Mouse (Mus musculus) yolk sac, embryonic 10.5 days (tissue): Measurements from ENCODE around the gene Gm6096.
"Not testable (repeated sequence)": the region's sequence is repeated elsewhere in the genome, so short reads cannot be mapped to it uniquely, and the experiment has no call there.

Experiments used
- DNase-seq: peaks from one replicate; pipeline ENCODE4 v3.0.0-alpha.2; 2017; ENCODE audit warnings: low spot score

Gm6096 gene

GRCm38 (mm10) chr7:34250738-34251137, at the start of gene Gm6096:
Gm6096 (plus strand) TSS chr7:34251038.
- DNase-seq = no peak

- not testable (repeated sequence) for DNase-seq
These were observed 48.7 kb upstream of the Gm6096 start for GRCm38 (mm10) chr7:34202147-34202546.

GRCm38 (mm10) chr7:34206331-34206730, 44.5 kb upstream of the Gm6096 start:
- DNase-seq = no peak

GRCm38 (mm10) chr7:34208027-34208745, 42.7 kb upstream of the Gm6096 start:
- no peak for DNase-seq

GRCm38 (mm10) chr7:34213281-34213680, 37.6 kb upstream of the Gm6096 start:
- no peak for DNase-seq

- DNase-seq = no peak
These were observed 36.2 kb upstream of the Gm6096 start for GRCm38 (mm10) chr7:34214644-34215043.

GRCm38 (mm10) chr7:34215481-34215880, 35.4 kb upstream of the Gm6096 start:
- DNase-seq = peak; percentile 60

- DNase-seq = no peak
These were observed 34.4 kb upstream of the Gm6096 start for GRCm38 (mm10) chr7:34216474-34216873.

- no peak for DNase-seq
These were observed 32.3 kb upstream of the Gm6096 start for GRCm38 (mm10) chr7:34218496-34218895.

GRCm38 (mm10) chr7:34221594-34222250, 29.1 kb upstream of the Gm6096 start:
- no peak for DNase-seq

GRCm38 (mm10) chr7:34222340-34222739, 28.5 kb upstream of the Gm6096 start:
- DNase-seq = no peak

GRCm38 (mm10) chr7:34224308-34224707, 26.5 kb upstream of the Gm6096 start:
- no peak for DNase-seq

GRCm38 (mm10) chr7:34226086-34226485, 24.8 kb upstream of the Gm6096 start:
- no peak for DNase-seq

- DNase-seq = no peak
These were observed 24.0 kb upstream of the Gm6096 start for GRCm38 (mm10) chr7:34226846-34227245.

- DNase-seq = no peak
These were observed 22.2 kb upstream of the Gm6096 start for GRCm38 (mm10) chr7:34228641-34229040.

- no peak for DNase-seq
These were observed 21.7 kb upstream of the Gm6096 start for GRCm38 (mm10) chr7:34229153-34229552.

- no peak for DNase-seq
These were observed 21.1 kb upstream of the Gm6096 start for GRCm38 (mm10) chr7:34229691-34230111.

GRCm38 (mm10) chr7:34230116-34230515, 20.7 kb upstream of the Gm6096 start, which contains the start of gene Gpi1:
Gpi1 (minus strand) TSS chr7:34230336.
- DNase-seq = peak; percentile 93

- DNase-seq = peak; percentile 24
These were observed 17.8 kb upstream of the Gm6096 start for GRCm38 (mm10) chr7:34232785-34233725.

- peak; percentile 100 for DNase-seq
These were observed 16.8 kb upstream of the Gm6096 start for GRCm38 (mm10) chr7:34233909-34234609.
